Mouse (Mus musculus) erythroblast, embryonic 14.5 days (primary cell): Measurements from ENCODE around the gene Mllt3.

ENCODE experiments used
- GATA1 ChIP-seq: IDR thresholded peaks from 2 replicates; pipeline ENCODE4 v1.6.1; 2012; ENCODE audit warnings: low read length, inconsistent platforms, mixed read lengths
- TAL1 ChIP-seq: IDR thresholded peaks from 3 replicates; pipeline ENCODE4 v1.6.1; 2012; ENCODE audit warnings: low read length, inconsistent platforms, mixed read lengths

DNA sequence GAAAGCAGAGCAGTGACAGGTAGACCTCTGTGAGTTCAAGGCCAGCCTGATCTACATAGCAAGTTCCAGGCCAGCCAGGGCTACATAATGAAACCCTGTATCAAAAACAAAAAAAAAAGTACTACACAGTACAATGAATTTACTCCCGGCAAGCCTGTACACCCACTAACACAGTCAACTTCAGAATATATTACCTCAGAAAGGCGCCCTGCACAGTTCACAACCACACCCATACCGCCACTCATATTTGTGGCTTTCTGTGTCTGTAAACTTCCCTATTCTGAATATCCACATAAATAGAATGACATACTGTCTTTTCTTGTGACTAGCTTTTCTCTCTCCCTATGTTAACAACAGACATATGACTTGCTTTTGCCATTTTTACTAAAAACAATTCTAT, 27.4 kb downstream of the Mllt3 start:
- TF ChIP-seq GATA1: no peak
- TF ChIP-seq TAL1: no peak
